Mouse (Mus musculus) midbrain, postnatal 0 days (tissue): Measurements from ENCODE around the gene Alk. TPM values are rescaled to one million over a fixed set of nuclear protein-coding genes. Genes with fewer than 3 reads are reported as not detected.
A peak's percentile ranks its signal among the peaks of the same experiment; 100 is the strongest.

Experiments used
- ATAC-seq: fragments of 200-750 bp; cut with Nextera tagmentation; 2 replicates; pipeline ENCODE4 v1.8.0; 2017; ENCODE audit warnings: moderate number of reproducible peaks, mild to moderate bottlenecking, moderate TSS enrichment, moderate library complexity; ENCODE audit not compliant: low FRiP score
- DNase-seq: peaks from one replicate; pipeline ENCODE4 v3.0.0-alpha.2; 2015; ENCODE audit warnings: low spot score
- H3K27ac ChIP-seq: fragments of 300-500 bp; sonication (generic); 2 replicates; pipeline ENCODE4 v1.5.1; 2014; ENCODE audit warnings: low read depth, mild to moderate bottlenecking, low read length, mixed read lengths
- H3K27me3 ChIP-seq: fragments of 300-500 bp; sonication (generic); 2 replicates; pipeline ENCODE4 v1.6.1; 2014; ENCODE audit warnings: low read length, control low read depth, mixed read lengths; ENCODE audit not compliant: insufficient read depth
- H3K36me3 ChIP-seq: fragments of 300-500 bp; sonication (generic); 2 replicates; pipeline ENCODE4 v1.6.1; 2014; ENCODE audit warnings: low read length, control low read depth, mixed read lengths; ENCODE audit not compliant: insufficient read depth
- H3K4me1 ChIP-seq: fragments of 300-500 bp; sonication (generic); 2 replicates; pipeline ENCODE4 v1.6.1; 2014; ENCODE audit warnings: mild to moderate bottlenecking, control low read depth, antibody characterized with exemption, low read length, mixed read lengths; ENCODE audit not compliant: insufficient read depth
- H3K4me2 ChIP-seq: fragments of 300-500 bp; sonication (generic); 2 replicates; pipeline ENCODE4 v1.6.1; 2014; ENCODE audit warnings: low read depth, mild to moderate bottlenecking, low read length, mixed read lengths; ENCODE audit not compliant: poor library complexity, severe bottlenecking
- H3K4me3 ChIP-seq: fragments of 300-500 bp; sonication (generic); 2 replicates; pipeline ENCODE4 v1.5.1; 2014; ENCODE audit warnings: low read depth, mild to moderate bottlenecking, low read length, moderate library complexity
- H3K9ac ChIP-seq: fragments of 300-500 bp; sonication (generic); replicated peaks from 2 replicates; pipeline ENCODE4 v1.6.1; 2014; ENCODE audit warnings: mild to moderate bottlenecking, low read length, moderate library complexity, mixed read lengths; ENCODE audit not compliant: poor library complexity, severe bottlenecking
- H3K9me3 ChIP-seq: fragments of 300-500 bp; sonication (generic); 2 replicates; pipeline ENCODE4 v1.6.1; 2016; ENCODE audit warnings: low read length, control low read depth
- CTCF ChIP-seq: IDR thresholded peaks from 2 replicates; pipeline ENCODE4 v1.5.1; 2016; ENCODE audit warnings: antibody characterized with exemption, mild to moderate bottlenecking
- WGBS: fragments of 180-500 bp; shearing (Covaris S2); extraction: QIAGEN DNeasy Blood & Tissue Kit; methylation state at CpG from one replicate; pipeline ENCODE4 v1.1.7; 2014; 5-methylcytosine and 5-hydroxymethylcytosine counted together
- polyA plus RNA-seq: library from polyadenylated mRNA; unstranded; fragments of >200 nt; fragmentation: Nextera tagmentation; extraction: Ambion mirVana; gene quantifications from 2 replicates; pipeline ENCODE4 v1.2.1, GENCODE M21; 2015
- total RNA-seq: library from RNA; depleted of rRNA; stranded (reverse); fragments of >200 nt; gene quantifications from 2 replicates; pipeline ENCODE4 v1.2.3, GENCODE M21; 2014

Gene Alk
- total and polyA plus RNA-seq, 2 experiments from 2014 or later: 5.2 to 17.6 TPM

- Histone ChIP-seq H3K27ac (no peak overlapping the region), H3K27me3 (no peaks in the 10 kb centered on the region), H3K4me2 (no peak overlapping the region), H3K9me3 (no peaks in the 10 kb centered on the region), H3K4me1 (no peaks in the 10 kb centered on the region), H3K4me3 (no peak overlapping the region), H3K36me3 (no peaks in the 10 kb centered on the region), H3K9ac (no peak overlapping the region)
- ATAC-seq (no peak), DNase-seq (no peak)
- 88% methylated on average over 5 of the region's 5 CpGs for WGBS
- TF ChIP-seq CTCF: no peak
These were observed 445.5 kb downstream of the Alk start for GRCm38 (mm10) chr17:72158857-72159385.

- no peak for TF ChIP-seq CTCF
- H3K36me3 ChIP-seq: no peaks in the 10 kb centered on the region
- 89% methylated on average over 10 of the region's 10 CpGs for WGBS
- no peak overlapping the region for H3K4me2 ChIP-seq
- H3K27ac ChIP-seq: no peak overlapping the region
- no peak for ATAC-seq
- H3K27me3 ChIP-seq: no peaks in the 10 kb centered on the region
- H3K4me3 ChIP-seq: no peak overlapping the region
- no peak overlapping the region for H3K9ac ChIP-seq
- H3K4me1 ChIP-seq: no peaks in the 10 kb centered on the region
- DNase-seq: no peak
- H3K9me3 ChIP-seq: no peaks in the 10 kb centered on the region
These were observed 446.4 kb downstream of the Alk start for GRCm38 (mm10) chr17:72157830-72158629.

- no peaks in the 10 kb centered on the region for H3K27me3 ChIP-seq
- no peak overlapping the region for H3K4me3 ChIP-seq
- no peak for ATAC-seq
- H3K4me1 ChIP-seq: no peaks in the 10 kb centered on the region
- WGBS: 86% methylated on average over 3 of the region's 3 CpGs
- no peak for TF ChIP-seq CTCF
- no peaks in the 10 kb centered on the region for H3K36me3 ChIP-seq
- H3K4me2 ChIP-seq: no peak overlapping the region
- no peaks in the 10 kb centered on the region for H3K9me3 ChIP-seq
- DNase-seq: no peak
- no peak overlapping the region for H3K27ac ChIP-seq
- no peak overlapping the region for H3K9ac ChIP-seq
These were observed 451.4 kb downstream of the Alk start for GRCm38 (mm10) chr17:72153038-72153437.

GRCm38 (mm10) chr17:72144946-72145598 is 459.4 kb downstream of the Alk start:
- no peak for ATAC-seq
- H3K9ac ChIP-seq: no peak overlapping the region
- H3K4me1 ChIP-seq: no peaks in the 10 kb centered on the region
- no peak overlapping the region for H3K4me3 ChIP-seq
- WGBS: 57% methylated on average over 7 of the region's 7 CpGs
- no peaks in the 10 kb centered on the region for H3K36me3 ChIP-seq
- no peak overlapping the region for H3K27ac ChIP-seq
- DNase-seq: peak; percentile 12
- TF ChIP-seq CTCF: no peak
- H3K9me3 ChIP-seq: no peaks in the 10 kb centered on the region
- no peaks in the 10 kb centered on the region for H3K27me3 ChIP-seq
- H3K4me2 ChIP-seq: no peak overlapping the region

- no peaks in the 10 kb centered on the region for H3K36me3 ChIP-seq
- 46% methylated on average over 9 of the region's 9 CpGs for WGBS
- no peak overlapping the region for H3K4me3 ChIP-seq
- DNase-seq (no peak), ATAC-seq (no peak; the same call in 1 of the 2 replicates)
- H3K9ac ChIP-seq: no peak overlapping the region
- no peaks in the 10 kb centered on the region for H3K4me1 ChIP-seq
- H3K27ac ChIP-seq: no peak overlapping the region
- H3K4me2 ChIP-seq: no peak overlapping the region
- H3K9me3 ChIP-seq: no peaks in the 10 kb centered on the region
- TF ChIP-seq CTCF: peak; percentile 28; the same call in 1 of the 2 replicates
- no peaks in the 10 kb centered on the region for H3K27me3 ChIP-seq
These were observed 460.0 kb downstream of the Alk start for GRCm38 (mm10) chr17:72144461-72144860.
